Mouse (Mus musculus): Measurements from ENCODE around the gene Ceacam20.

DNA sequence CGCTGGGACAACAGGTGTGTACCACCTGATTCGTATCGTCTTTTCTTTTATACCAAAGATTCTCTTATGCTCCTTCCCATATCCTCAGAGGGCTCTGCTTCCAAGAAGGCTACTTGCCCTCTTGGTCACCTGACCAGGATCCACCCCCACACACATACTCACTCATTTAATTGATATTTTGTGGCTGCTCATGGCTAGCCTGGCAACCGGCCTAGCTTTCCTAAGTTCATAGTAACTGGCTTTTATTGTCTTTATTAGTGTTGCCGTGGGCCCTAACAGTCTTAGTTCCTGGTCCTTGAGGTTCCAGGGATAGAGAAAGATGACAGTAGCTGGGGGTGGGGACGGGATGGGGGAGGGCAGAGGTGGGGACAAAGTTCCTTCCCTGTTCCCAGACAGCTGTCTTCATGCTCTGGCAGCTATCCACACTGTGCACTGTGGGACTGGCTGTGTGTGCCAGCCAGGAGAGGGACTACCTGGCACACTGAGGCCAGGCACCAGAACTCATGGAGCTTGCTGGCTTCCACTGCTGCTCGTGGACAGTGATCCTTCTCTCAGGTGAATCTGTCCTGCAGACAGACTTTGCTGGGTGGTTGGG lies at the start of gene Ceacam20:
- TF ChIP-seq CTCF (IDR thresholded peaks at IDR 0.05; ENCODE audit: borderline replicate concordance, insufficient read depth, low read depth, low read length), result no peak
- no peak for TF ChIP-seq POLR2A (IDR thresholded peaks at IDR 0.05; ENCODE audit: borderline replicate concordance, insufficient read depth, low read length)

Data from cerebellum, adult 2 months (tissue).